Mouse (Mus musculus) heart, postnatal 0 days (tissue): ENCODE results near the gene Asic1.

Experiments used
- CTCF ChIP-seq: IDR thresholded peaks from 2 replicates; pipeline ENCODE4 v1.5.1; 2016; ENCODE audit warnings: antibody characterized with exemption, control low read depth, low read depth
- EP300 ChIP-seq: IDR thresholded peaks from 2 replicates; pipeline ENCODE4 v1.6.1; 2016; ENCODE audit warnings: antibody characterized with exemption, low read depth

DNA sequence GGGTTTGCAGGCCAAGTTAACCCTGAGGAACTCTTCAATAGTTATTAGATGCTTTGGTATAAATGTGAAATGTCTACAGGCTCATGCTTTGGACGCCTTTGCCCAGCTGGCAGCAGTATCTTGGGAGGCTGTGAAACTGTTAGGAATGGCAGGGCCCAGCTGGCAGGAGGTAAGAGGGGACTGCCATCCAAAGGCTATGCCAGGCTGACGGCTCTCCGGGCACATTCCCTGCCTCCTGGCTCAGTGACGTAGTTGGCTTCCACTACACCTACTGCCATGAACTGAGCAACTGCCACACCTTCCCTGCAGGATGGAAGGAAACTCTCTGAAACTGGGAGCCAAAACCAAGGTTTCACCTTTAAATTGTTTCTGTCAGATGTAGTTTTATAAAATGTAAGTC lies 70.1 kb downstream of the Asic1 start:
- TF ChIP-seq CTCF (no peak), EP300 (no peak)
